Mouse (Mus musculus): ENCODE results near the gene Ywhah. TPM values are rescaled to one million over a fixed set of nuclear protein-coding genes. Genes with fewer than 3 reads are reported as not detected.

The Ywhah gene
- total and polyA plus RNA-seq, 3 experiments = 63.3 to 320 (median 188) TPM

DNA sequence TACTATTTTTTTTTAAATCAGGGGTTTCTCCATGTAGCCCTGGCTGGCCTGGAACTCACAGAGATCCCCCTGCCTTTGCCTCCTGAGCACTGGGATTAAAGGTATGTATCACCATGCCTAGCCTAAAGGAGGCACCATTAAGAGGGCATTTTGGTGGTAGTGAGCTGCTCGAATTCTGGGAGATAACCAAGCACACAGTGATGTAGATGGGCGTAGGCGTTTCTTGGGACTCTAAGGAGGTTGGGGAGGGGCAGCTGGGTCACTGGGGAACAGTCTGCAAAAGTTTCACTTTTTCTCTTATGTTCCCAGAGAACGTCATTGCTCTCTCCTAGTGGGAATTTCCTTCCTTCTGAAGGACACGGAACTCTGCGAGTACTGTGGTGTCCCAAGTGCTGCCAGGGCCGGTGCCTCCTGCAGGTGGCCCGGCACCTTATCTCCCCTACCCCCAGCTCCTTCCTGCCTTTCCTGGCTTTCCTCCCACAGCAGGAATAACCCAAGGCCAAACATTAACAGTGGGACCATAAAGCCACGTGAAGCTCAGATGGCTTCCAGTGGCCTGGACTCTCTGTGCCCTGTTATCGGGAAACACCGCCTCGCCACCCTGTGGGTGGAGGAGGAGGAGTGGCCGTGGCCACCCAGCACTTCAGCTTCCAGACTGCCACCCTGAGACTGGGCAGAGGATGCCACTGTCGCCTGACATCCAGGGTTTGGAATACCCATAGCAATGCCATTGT is 34.4 kb downstream of the Ywhah start:
- Histone ChIP-seq H3K36me3 (replicated peaks in 1 of 2; ENCODE audit: control insufficient read depth in 1 of 2, insufficient read depth in 1 of 2, low read length in 1 of 2) (no peaks in the 10 kb centered on the region), H3K27me3 (replicated peaks) (peaks cover 28% of the 10 kb centered on the region), H3K4me3 (replicated peaks in 1 of 3; ENCODE audit: low read depth in 2 of 3, low read length in 2 of 3, poor library complexity in 1 of 3) (no peak overlapping the region), H3K27ac (ENCODE audit: insufficient read depth, low read depth) (no peak overlapping the region), H3K79me2 (replicated peaks; ENCODE audit: control insufficient read depth, extremely low read depth, insufficient read depth, poor library complexity, severe bottlenecking) (no peaks in the 10 kb centered on the region), H3K4me1 (ENCODE audit: control insufficient read depth in 1 of 2, insufficient read depth in 2 of 2) (no peaks in the 10 kb centered on the region), H3K4me2 (ENCODE audit: insufficient read depth, low read depth, poor library complexity, severe bottlenecking) (no peak overlapping the region), H3K9ac (ENCODE audit: insufficient read depth, low read depth) (no peak overlapping the region), H3K9me3 (replicated peaks; ENCODE audit: low read length) (peaks cover 3% of the 10 kb centered on the region)
- dilution Hi-C loops (cut with MboI; ENCODE audit: extremely low pct_ligation_motif_present, extremely low pct_unique_long_range_greater_than_20kb, low sequenced_read_pairs) = no loop called here
- DNase-seq (ENCODE audit: extremely low read depth) = no peak
- TF ChIP-seq MAZ (IDR thresholded peaks at IDR 0.05; ENCODE audit: low read depth, low read length) (no peak), NRF1 (IDR thresholded peaks at IDR 0.05; ENCODE audit: low read depth, low read length) (no peak), CTCF (conservative IDR thresholded peaks at IDR 0.05 in 1 of 2, IDR thresholded peaks at IDR 0.05 in 1 of 2; ENCODE audit: low read depth in 2 of 2, low read length in 2 of 2) (no peak), MYC (IDR thresholded peaks at IDR 0.05; ENCODE audit: low read depth, low read length) (no peak), ZC3H11A (IDR thresholded peaks at IDR 0.05; ENCODE audit: low read depth, low read length) (no peak), MXI1 (IDR thresholded peaks at IDR 0.05; ENCODE audit: low read depth, low read length) (no peak), E2F4 (IDR thresholded peaks at IDR 0.05; ENCODE audit: insufficient replicate concordance, low read depth, low read length) (no peak), USF1 (IDR thresholded peaks at IDR 0.05; ENCODE audit: low read depth, low read length) (no peak), RAD21 (IDR thresholded peaks at IDR 0.05; ENCODE audit: low read depth, low read length) (no peak), EP300 (IDR thresholded peaks at IDR 0.05; ENCODE audit: low read length) (no peak)
- in situ Hi-C loops (cut with MboI; ENCODE audit: low pct_ligation_motif_present, low pct_unique_long_range_greater_than_20kb, low sequenced_read_pairs) = no loop called here

DNA sequence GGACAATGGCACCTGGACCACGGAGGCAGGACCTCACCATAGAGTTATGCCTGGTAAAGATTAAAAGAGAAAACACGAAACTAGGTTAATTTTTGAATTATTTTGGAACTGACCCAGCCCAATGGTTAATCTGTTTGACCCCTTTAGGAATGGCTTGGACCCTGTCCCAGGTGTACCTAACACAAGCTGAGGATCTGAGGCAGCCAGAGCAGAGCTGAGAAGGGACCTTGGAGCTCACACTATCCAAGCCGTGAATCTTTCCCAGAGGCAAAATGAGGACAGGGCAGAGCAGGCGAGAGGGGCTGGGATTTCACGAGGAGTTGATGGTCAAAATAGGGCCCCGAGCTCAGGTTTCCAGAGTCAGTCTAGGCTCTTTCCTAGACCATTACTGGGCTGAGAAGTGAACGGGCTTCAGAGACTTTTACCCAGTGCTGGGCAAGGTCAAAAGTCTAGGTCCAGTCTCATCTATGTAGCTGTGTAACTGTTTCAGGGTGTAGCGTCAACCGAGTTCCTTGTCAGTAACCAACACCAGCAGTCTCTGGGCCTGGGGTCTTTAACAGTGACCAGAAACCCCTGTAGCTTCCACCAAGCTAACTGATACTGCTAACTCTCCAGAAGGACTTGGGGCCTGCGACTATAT is 37.6 kb downstream of the Ywhah start:
- no peak for TF ChIP-seq HCFC1 (IDR thresholded peaks at IDR 0.05; ENCODE audit: low read depth, low read length)
- TF ChIP-seq CHD2 (IDR thresholded peaks at IDR 0.05; ENCODE audit: low read length) = no peak
- TF ChIP-seq GABPA (IDR thresholded peaks at IDR 0.05; ENCODE audit: insufficient replicate concordance, low read depth, low read length) = no peak
- TF ChIP-seq SIN3A (IDR thresholded peaks at IDR 0.05; ENCODE audit: low read length) = no peak
- TF ChIP-seq ETS1 (conservative IDR thresholded peaks at IDR 0.05; ENCODE audit: low read depth, low read length) = no peak
- TF ChIP-seq KAT2A (IDR thresholded peaks at IDR 0.05; ENCODE audit: insufficient replicate concordance, low read length) = no peak
- no peak for TF ChIP-seq ZNF384 (IDR thresholded peaks at IDR 0.05; ENCODE audit: low read depth, low read length)
- TF ChIP-seq ZMIZ1 (IDR thresholded peaks at IDR 0.05; ENCODE audit: low read depth, low read length) = no peak
- TF ChIP-seq TBP (conservative IDR thresholded peaks at IDR 0.05; ENCODE audit: low read depth, low read length) = no peak
- TF ChIP-seq ZC3H11A (IDR thresholded peaks at IDR 0.05; ENCODE audit: low read depth, low read length) = no peak
- TF ChIP-seq NELFE (IDR thresholded peaks at IDR 0.05; ENCODE audit: low read depth, low read length) = no peak
- TF ChIP-seq MYC (IDR thresholded peaks at IDR 0.05; ENCODE audit: low read depth, low read length) = no peak
- TF ChIP-seq NRF1 (IDR thresholded peaks at IDR 0.05; ENCODE audit: low read depth, low read length) = no peak
- TF ChIP-seq POLR2AphosphoS2 (IDR thresholded peaks at IDR 0.05; ENCODE audit: low read depth, low read length) = no peak
- H3K79me2 ChIP-seq (replicated peaks; ENCODE audit: control insufficient read depth, extremely low read depth, insufficient read depth, poor library complexity, severe bottlenecking) = no peaks in the 10 kb centered on the region
- in situ Hi-C loops (cut with MboI; ENCODE audit: low pct_ligation_motif_present, low pct_unique_long_range_greater_than_20kb, low sequenced_read_pairs) (no loop called here), dilution Hi-C loops (cut with MboI; ENCODE audit: extremely low pct_ligation_motif_present, extremely low pct_unique_long_range_greater_than_20kb, low sequenced_read_pairs) (no loop called here)
- H3K27ac ChIP-seq (ENCODE audit: insufficient read depth, low read depth) = no peak overlapping the region
- DNase-seq (ENCODE audit: extremely low read depth) = no peak
- no peak overlapping the region for H3K9ac ChIP-seq (ENCODE audit: insufficient read depth, low read depth)
- peaks cover 28% of the 10 kb centered on the region for H3K27me3 ChIP-seq (replicated peaks)
- no peak overlapping the region for H3K4me3 ChIP-seq (replicated peaks in 1 of 3; ENCODE audit: low read depth in 2 of 3, low read length in 2 of 3, poor library complexity in 1 of 3)
- no peak overlapping the region for H3K4me2 ChIP-seq (ENCODE audit: insufficient read depth, low read depth, poor library complexity, severe bottlenecking)
- no peaks in the 10 kb centered on the region for H3K4me1 ChIP-seq (ENCODE audit: control insufficient read depth in 1 of 2, insufficient read depth in 2 of 2)
- no peaks in the 10 kb centered on the region for H3K36me3 ChIP-seq (replicated peaks in 1 of 2; ENCODE audit: control insufficient read depth in 1 of 2, insufficient read depth in 1 of 2, low read length in 1 of 2)
- peaks cover 3% of the 10 kb centered on the region for H3K9me3 ChIP-seq (replicated peaks; ENCODE audit: low read length)

Measured in CH12.LX (cell line).